Mouse (Mus musculus) cerebellum, adult 2 months (tissue): ENCODE data around the gene Trim17.

Experiments
- CTCF ChIP-seq: fragments of 200-500 bp; IDR thresholded peaks from 2 replicates; pipeline ENCODE4 v1.5.1; 2011; ENCODE audit warnings: low read depth, mild to moderate bottlenecking, control low read depth, low read length, moderate library complexity, borderline replicate concordance; ENCODE audit not compliant: insufficient read depth
- POLR2A ChIP-seq: fragments of 200-500 bp; IDR thresholded peaks from 2 replicates; pipeline ENCODE4 v1.6.1; 2011; ENCODE audit warnings: low read length, control low read depth, borderline replicate concordance; ENCODE audit not compliant: insufficient read depth

GRCm38 (mm10) chr11:58914461-58915028, 39.9 kb upstream of the Trim17 start:
- peak; percentile 13; the same call in 1 of the 2 replicates for TF ChIP-seq CTCF
- no peak for TF ChIP-seq POLR2A
